Mouse (Mus musculus) left cerebral cortex, adult 18-20 months (tissue): ENCODE data around the gene Trio. TPM values are rescaled to one million over a fixed set of nuclear protein-coding genes. Genes with fewer than 3 reads are reported as not detected.
"Not testable (repeated sequence)": the region's sequence is repeated elsewhere in the genome, so short reads cannot be mapped to it uniquely, and the experiment has no call there.

Experiments
- DNase-seq, 2 experiments: peaks; one replicate each; pipeline ENCODE4 v3.0.0; 2021 to 2022; ENCODE audit warnings: low spot score in 2 of 2, mixed read lengths in 1 of 2
- total RNA-seq, 2 experiments: library from RNA; stranded (reverse); gene quantifications; 2 replicates each; pipeline ENCODE4 v1.2.3; 2021

The Trio gene
- total RNA-seq, 2 experiments from 2014 or later, result 207 to 235 TPM

- DNase-seq, result no peak
Observed at GRCm38 (mm10) chr15:27744995-27745394, 280.7 kb downstream of the Trio start.

GRCm38 (mm10) chr15:27740080-27740479, 285.6 kb downstream of the Trio start:
- no peak for DNase-seq

GRCm38 (mm10) chr15:27731818-27732217, 293.8 kb downstream of the Trio start:
- no peak for DNase-seq

GRCm38 (mm10) chr15:27726228-27726627, 299.4 kb downstream of the Trio start:
- no peak for DNase-seq

- DNase-seq, result no peak
Observed at GRCm38 (mm10) chr15:27724796-27725680, 300.6 kb downstream of the Trio start.

GRCm38 (mm10) chr15:27724298-27724697, 301.4 kb downstream of the Trio start:
- no peak for DNase-seq

- DNase-seq, result no peak
Observed at GRCm38 (mm10) chr15:27723746-27724145, 301.9 kb downstream of the Trio start.

GRCm38 (mm10) chr15:27720297-27720696, 305.4 kb downstream of the Trio start:
- not testable (repeated sequence) for DNase-seq

- no peak for DNase-seq
Observed at GRCm38 (mm10) chr15:27718668-27719067, 307.0 kb downstream of the Trio start.

GRCm38 (mm10) chr15:27715331-27715730, 310.3 kb downstream of the Trio start:
- peak; percentile 52 to 67 for DNase-seq

- DNase-seq, result no peak
Observed at GRCm38 (mm10) chr15:27710698-27711097, 314.9 kb downstream of the Trio start.

GRCm38 (mm10) chr15:27708968-27709612, 316.6 kb downstream of the Trio start:
- no peak for DNase-seq

- no peak for DNase-seq
Observed at GRCm38 (mm10) chr15:27708499-27708898, 317.1 kb downstream of the Trio start.

- no peak for DNase-seq
Observed at GRCm38 (mm10) chr15:27702972-27703313, 322.7 kb downstream of the Trio start.

GRCm38 (mm10) chr15:27702031-27702971, 323.3 kb downstream of the Trio start:
- DNase-seq, result peak in 1 of 2 experiments; percentile 36

GRCm38 (mm10) chr15:27697632-27698031, 328.0 kb downstream of the Trio start:
- DNase-seq, result no peak

- no peak for DNase-seq
Observed at GRCm38 (mm10) chr15:27693235-27693634, 332.4 kb downstream of the Trio start.

- DNase-seq, result no peak
Observed at GRCm38 (mm10) chr15:27692161-27692560, 333.5 kb downstream of the Trio start.

GRCm38 (mm10) chr15:27691213-27691612, 334.4 kb downstream of the Trio start:
- DNase-seq, result no peak

GRCm38 (mm10) chr15:27688041-27688651, 337.5 kb downstream of the Trio start:
- DNase-seq, result no peak

GRCm38 (mm10) chr15:27684813-27685212, 340.8 kb downstream of the Trio start:
- DNase-seq, result peak in 1 of 2 experiments; percentile 32
